Mouse (Mus musculus): Measurements from ENCODE around the gene Echdc2.

The Echdc2 gene

DNA sequence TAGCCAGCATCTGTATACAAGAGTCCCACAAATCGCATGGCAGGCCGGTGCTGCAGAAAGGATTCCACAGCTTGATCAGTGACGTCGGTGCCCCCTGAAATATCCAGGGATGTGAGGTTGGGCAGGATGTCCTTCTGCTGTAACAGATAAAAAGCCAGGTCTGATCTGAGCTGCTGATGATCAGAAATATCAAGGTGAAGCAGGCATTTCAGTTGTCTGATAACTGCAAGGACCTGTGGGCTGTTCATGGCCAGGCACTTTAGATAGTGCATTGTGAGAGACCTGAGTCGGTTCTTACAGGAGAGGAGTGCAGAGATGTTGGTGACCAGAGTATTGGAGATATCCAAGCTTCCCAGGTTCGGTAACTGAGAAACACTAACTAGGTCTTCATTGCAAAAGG is 39.4 kb downstream of the Echdc2 start:
- DNase-seq: no peak

- no peak for DNase-seq
Observed at GRCm38 (mm10) chr4:108213023-108213422, 47.8 kb downstream of the Echdc2 start.

GRCm38 (mm10) chr4:108217332-108218179 is 52.3 kb downstream of the Echdc2 start, which contains the start of gene Zyg11a:
Zyg11a (minus strand) TSS chr4:108218048.
- DNase-seq: peak in 1 of 2 experiments; percentile 14

DNA sequence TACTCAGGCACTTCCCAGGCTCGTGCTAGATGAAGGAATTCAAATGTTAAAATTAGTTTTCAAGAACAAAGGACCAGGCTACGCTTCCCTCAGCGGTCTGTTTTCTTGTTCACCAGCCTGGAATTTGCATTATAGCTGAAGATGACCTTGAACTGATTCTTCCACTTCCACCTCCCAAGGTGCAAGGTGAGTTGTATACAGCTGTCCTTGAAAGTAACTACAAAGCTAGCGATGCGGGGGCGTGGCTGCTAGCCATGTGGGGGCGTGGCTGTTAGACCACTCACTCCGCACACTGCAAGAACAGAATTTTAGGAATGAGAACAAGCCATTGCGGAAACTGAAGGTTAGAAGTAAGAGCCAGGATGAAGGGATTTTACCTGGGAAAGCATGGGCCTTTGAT is 53.8 kb downstream of the Echdc2 start:
- no peak for DNase-seq

- no peak for DNase-seq
Observed at GRCm38 (mm10) chr4:108222507-108222906, 57.3 kb downstream of the Echdc2 start.

DNA sequence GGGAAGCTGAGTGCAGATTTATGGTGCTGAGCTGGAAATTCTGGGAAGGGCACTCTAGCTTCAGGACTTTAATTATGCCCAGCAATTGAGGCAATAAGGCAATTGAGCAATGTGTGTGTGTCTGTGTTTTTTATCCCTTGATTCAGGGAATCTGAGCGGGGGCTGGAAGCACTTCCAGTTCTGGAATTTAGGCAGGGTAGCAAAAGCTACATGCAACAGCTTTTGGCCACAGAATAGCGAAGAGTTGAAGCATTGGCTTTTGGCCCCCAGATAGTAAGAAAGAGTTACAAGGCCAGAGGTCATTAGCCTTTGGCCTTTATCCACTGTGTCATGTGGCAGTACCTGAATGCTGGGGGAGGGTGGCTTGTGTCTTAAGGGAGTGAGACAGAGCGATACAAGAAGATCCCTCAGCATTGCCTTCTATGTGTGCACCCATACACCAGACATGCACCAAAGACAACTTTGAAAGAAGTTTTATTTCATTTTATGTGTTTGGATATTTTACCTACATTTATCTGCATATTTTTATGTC is 60.2 kb downstream of the Echdc2 start:
- no peak for DNase-seq

Data from cerebellum, postnatal 25 days (tissue).